Mouse (Mus musculus) myocyte (in vitro differentiated cells): ENCODE data around the gene Vamp8. TPM values are rescaled to one million over a fixed set of nuclear protein-coding genes. Genes with fewer than 3 reads are reported as not detected.

Experiments
- H3K27me3 ChIP-seq: one replicate; pipeline ENCODE4 v1.6.1; 2011; ENCODE audit not compliant: control insufficient read depth, insufficient read depth, insufficient read length
- H3K36me3 ChIP-seq: one replicate; pipeline ENCODE4 v1.6.1; 2011; ENCODE audit not compliant: control insufficient read depth, insufficient read depth
- H3K4me2 ChIP-seq: one replicate; pipeline ENCODE4 v1.6.1; 2011; ENCODE audit warnings: low read depth, control low read depth
- H3K4me3 ChIP-seq: one replicate; pipeline ENCODE4 v1.5.1; 2011; ENCODE audit warnings: mild to moderate bottlenecking, control low read depth, moderate library complexity
- H3K79me2 ChIP-seq: one replicate; pipeline ENCODE4 v1.6.1; 2011; ENCODE audit not compliant: control insufficient read depth, insufficient read depth
- H3ac ChIP-seq: one replicate; pipeline ENCODE4 v1.6.1; 2011; ENCODE audit not compliant: control insufficient read depth, insufficient read length
- CEBPB ChIP-seq: IDR thresholded peaks from 2 replicates; pipeline ENCODE4 v1.6.1; 2011; ENCODE audit warnings: mild to moderate bottlenecking, moderate library complexity; ENCODE audit not compliant: poor library complexity, insufficient read depth, severe bottlenecking
- E2F4 ChIP-seq: IDR thresholded peaks from one replicate; pipeline ENCODE4 v1.6.1; 2011; ENCODE audit warnings: mild to moderate bottlenecking, control low read depth, moderate library complexity; ENCODE audit not compliant: insufficient read depth
- MAX ChIP-seq: IDR thresholded peaks from one replicate; pipeline ENCODE4 v1.6.1; 2011; ENCODE audit warnings: low read depth, mild to moderate bottlenecking, control low read depth
- MYOD1 ChIP-seq, 3 experiments: IDR thresholded peaks; one replicate each; pipeline ENCODE4 v1.6.1; 2011; ENCODE audit warnings: control low read depth in 2 of 3, low read depth in 2 of 3, mild to moderate bottlenecking in 2 of 3, moderate library complexity in 1 of 3; ENCODE audit not compliant: insufficient read length in 2 of 3, control insufficient read depth in 1 of 3
- MYOG ChIP-seq, 3 experiments: IDR thresholded peaks; one replicate each; pipeline ENCODE4 v1.6.1; 2011; ENCODE audit warnings: control low read depth in 2 of 3, low read depth in 2 of 3, mild to moderate bottlenecking in 2 of 3; ENCODE audit not compliant: insufficient read length in 2 of 3, control insufficient read depth in 1 of 3, insufficient read depth in 1 of 3
- POLR2A ChIP-seq: IDR thresholded peaks from one replicate; pipeline ENCODE4 v1.6.1; 2011; ENCODE audit warnings: low read depth, mild to moderate bottlenecking, control low read depth, moderate library complexity; ENCODE audit not compliant: insufficient read length
- POLR2AphosphoS2 ChIP-seq: IDR thresholded peaks from one replicate; pipeline ENCODE4 v1.6.1; 2011; ENCODE audit warnings: low read depth, control low read depth; ENCODE audit not compliant: insufficient read length
- REST ChIP-seq: IDR thresholded peaks from one replicate; pipeline ENCODE4 v1.6.1; 2011; ENCODE audit warnings: mild to moderate bottlenecking, control low read depth, moderate library complexity; ENCODE audit not compliant: insufficient read depth, insufficient read length
- SRF ChIP-seq: IDR thresholded peaks from one replicate; pipeline ENCODE4 v1.6.1; 2011; ENCODE audit warnings: low read depth; ENCODE audit not compliant: control insufficient read depth, insufficient read length
- TCF12 ChIP-seq: IDR thresholded peaks from one replicate; pipeline ENCODE4 v1.6.1; 2011; ENCODE audit warnings: mild to moderate bottlenecking, control low read depth; ENCODE audit not compliant: poor library complexity, insufficient read depth, severe bottlenecking
- TCF3 ChIP-seq: IDR thresholded peaks from one replicate; pipeline ENCODE4 v1.6.1; 2011; ENCODE audit warnings: low read depth, control low read depth; ENCODE audit not compliant: insufficient read length
- USF1 ChIP-seq: IDR thresholded peaks from one replicate; pipeline ENCODE4 v1.6.1; 2011; ENCODE audit warnings: low read depth, mild to moderate bottlenecking, control low read depth, moderate library complexity
- polyA plus RNA-seq: library from polyadenylated mRNA; unstranded; fragments of >200 nt; fragmentation: generic; extraction: Trizol; gene quantifications from one replicate; pipeline ENCODE4 v1.2.1, GENCODE M21; 2012; ENCODE audit warnings: missing spikeins

Vamp8 gene
- polyA plus RNA-seq, 1 experiment = 107 TPM

DNA sequence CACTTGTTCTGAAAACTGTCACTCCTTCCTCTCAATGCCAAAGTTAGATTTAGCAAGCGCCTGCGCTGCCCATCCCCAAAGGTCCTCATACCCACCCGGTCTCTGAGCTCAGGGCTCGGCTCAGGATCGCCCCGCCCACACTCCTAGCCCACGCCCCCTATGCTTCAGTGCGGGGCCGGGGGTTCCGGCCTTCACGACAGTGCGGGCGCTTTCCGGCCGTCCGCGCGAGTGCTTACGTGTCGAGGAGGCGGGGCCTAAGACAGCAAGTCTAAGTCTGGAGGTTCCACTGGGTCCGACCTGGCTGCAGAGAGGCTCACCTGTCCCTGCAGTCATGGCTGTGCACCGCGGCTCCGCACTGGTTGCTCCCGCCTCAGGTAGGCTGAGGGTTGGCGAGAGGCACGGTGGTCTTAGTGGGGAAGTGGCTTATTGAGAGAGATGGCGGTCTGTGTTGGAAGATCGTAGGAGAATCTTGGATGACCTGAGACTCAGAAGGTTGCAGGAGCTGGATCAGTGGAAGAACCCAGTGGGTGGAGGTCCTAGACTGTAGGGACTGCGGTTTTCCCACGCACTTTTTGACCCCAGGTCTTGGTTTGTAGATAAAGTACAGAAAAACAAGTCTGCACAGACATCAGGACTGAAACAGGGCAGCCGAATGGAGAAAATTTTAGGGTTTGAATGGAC, 23.7 kb upstream of the Vamp8 start, which contains the start of gene Ggcx:
Ggcx (plus strand) TSS at position 233 of the 681 bp plus-strand sequence.
- H3K4me2 ChIP-seq = peak within 1 kb of the TSS; percentile 96
- no peaks in the 10 kb centered on the region for H3K27me3 ChIP-seq
- H3K36me3 ChIP-seq = peaks cover 4% of the 10 kb centered on the region
- TF ChIP-seq POLR2A = peak; percentile 90
- TF ChIP-seq SRF = peak; percentile 32
- TF ChIP-seq POLR2AphosphoS2 = peak; percentile 88
- TF ChIP-seq TCF12 = no peak
- TF ChIP-seq MYOD1 (IDR thresholded peaks at IDR 0.05; ENCODE audit: control insufficient read depth in 1 of 3, insufficient read length in 2 of 3, low read depth in 2 of 3) = peak in 1 of 3 experiments; percentile 32
- TF ChIP-seq MYOG (IDR thresholded peaks at IDR 0.05; ENCODE audit: control insufficient read depth in 1 of 3, insufficient read depth in 1 of 3, insufficient read length in 2 of 3, low read depth in 2 of 3) = no peak
- TF ChIP-seq MAX = no peak
- TF ChIP-seq TCF3 = no peak
- TF ChIP-seq REST = no peak
- TF ChIP-seq USF1 = no peak
- peak within 1 kb of the TSS; percentile 26 for H3ac ChIP-seq
- peaks cover 23% of the 10 kb centered on the region for H3K79me2 ChIP-seq
- H3K4me3 ChIP-seq = peak within 1 kb of the TSS; percentile 67

DNA sequence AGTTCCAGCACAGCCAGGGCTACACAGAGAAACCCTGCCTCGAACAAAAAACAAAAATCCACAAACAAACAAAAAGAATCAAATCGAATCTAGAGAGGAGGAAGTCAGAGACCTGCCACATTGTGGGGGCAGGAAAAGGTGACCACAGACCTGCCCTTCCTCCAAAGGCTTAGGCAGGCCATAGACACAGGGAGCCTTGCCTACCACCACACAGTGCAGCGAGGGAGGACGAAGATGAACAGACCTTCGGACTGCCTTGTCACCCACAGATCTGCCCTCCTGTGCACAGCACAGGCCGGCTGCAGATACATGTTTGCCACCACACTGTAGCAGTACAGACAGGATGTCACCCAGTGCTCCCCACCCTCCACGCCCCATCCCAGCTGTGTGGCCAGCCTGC, 20.0 kb upstream of the Vamp8 start:
- no peaks in the 10 kb centered on the region for H3K36me3 ChIP-seq
- no peak for TF ChIP-seq REST
- TF ChIP-seq MYOG (IDR thresholded peaks at IDR 0.05; ENCODE audit: control insufficient read depth in 1 of 3, insufficient read depth in 1 of 3, insufficient read length in 2 of 3, low read depth in 2 of 3) = peak in 1 of 3 experiments; percentile 19
- TF ChIP-seq MAX = no peak
- TF ChIP-seq MYOD1 (IDR thresholded peaks at IDR 0.05; ENCODE audit: control insufficient read depth in 1 of 3, insufficient read length in 2 of 3, low read depth in 2 of 3) = no peak
- peaks cover 10% of the 10 kb centered on the region for H3K79me2 ChIP-seq
- no peak overlapping the region for H3K4me2 ChIP-seq
- H3K4me3 ChIP-seq = no peak overlapping the region
- H3ac ChIP-seq = no peak overlapping the region
- H3K27me3 ChIP-seq = no peaks in the 10 kb centered on the region

- TF ChIP-seq POLR2A = no peak
- no peak for TF ChIP-seq CEBPB
- no peak for TF ChIP-seq POLR2AphosphoS2
- no peak for TF ChIP-seq E2F4
- no peak for TF ChIP-seq REST
- TF ChIP-seq MAX = no peak
- no peak for TF ChIP-seq TCF12
- no peak for TF ChIP-seq SRF
- TF ChIP-seq USF1 = no peak
- TF ChIP-seq TCF3 = no peak
- TF ChIP-seq MYOG (IDR thresholded peaks at IDR 0.05; ENCODE audit: control insufficient read depth in 1 of 3, insufficient read depth in 1 of 3, insufficient read length in 2 of 3, low read depth in 2 of 3) = no peak
- no peak for TF ChIP-seq MYOD1 (IDR thresholded peaks at IDR 0.05; ENCODE audit: control insufficient read depth in 1 of 3, insufficient read length in 2 of 3, low read depth in 2 of 3)
- Histone ChIP-seq H3K36me3 (no peaks in the 10 kb centered on the region), H3ac (no peak overlapping the region), H3K4me3 (no peak overlapping the region), H3K79me2 (peaks cover 5% of the 10 kb centered on the region), H3K4me2 (no peak overlapping the region), H3K27me3 (no peaks in the 10 kb centered on the region)
These were observed 19.5 kb upstream of the Vamp8 start for GRCm38 (mm10) chr6:72410003-72410402.

DNA sequence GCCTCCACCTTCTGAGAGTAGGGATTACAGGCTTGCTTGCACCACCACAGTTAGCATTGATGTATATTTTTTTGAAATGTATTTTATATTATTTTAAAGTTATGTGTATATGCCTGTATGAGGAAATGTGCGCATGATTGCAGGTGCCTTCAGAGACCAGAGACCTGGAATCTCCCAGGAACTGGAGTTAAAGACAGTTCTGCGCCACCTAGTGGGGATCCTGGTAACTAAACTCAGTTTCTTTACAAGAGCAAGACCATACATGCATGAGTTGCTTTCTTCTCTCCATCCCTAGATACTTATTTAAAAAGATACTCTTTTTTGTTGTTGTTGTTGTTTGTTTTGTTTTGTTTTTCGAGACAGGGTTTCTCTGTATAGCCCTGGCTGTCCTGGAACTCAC, 19.1 kb upstream of the Vamp8 start:
- Histone ChIP-seq H3K27me3 (no peaks in the 10 kb centered on the region), H3K79me2 (peaks cover under 1% of the 10 kb centered on the region), H3K36me3 (no peaks in the 10 kb centered on the region), H3K4me2 (no peak overlapping the region), H3K4me3 (no peak overlapping the region), H3ac (no peak overlapping the region)
- TF ChIP-seq SRF = no peak
- no peak for TF ChIP-seq TCF3
- TF ChIP-seq POLR2AphosphoS2 = no peak
- no peak for TF ChIP-seq REST
- TF ChIP-seq MAX = no peak
- no peak for TF ChIP-seq TCF12
- no peak for TF ChIP-seq USF1
- TF ChIP-seq E2F4 = no peak
- TF ChIP-seq POLR2A = no peak
- TF ChIP-seq CEBPB = no peak
- TF ChIP-seq MYOG (IDR thresholded peaks at IDR 0.05; ENCODE audit: control insufficient read depth in 1 of 3, insufficient read depth in 1 of 3, insufficient read length in 2 of 3, low read depth in 2 of 3) = no peak
- no peak for TF ChIP-seq MYOD1 (IDR thresholded peaks at IDR 0.05; ENCODE audit: control insufficient read depth in 1 of 3, insufficient read length in 2 of 3, low read depth in 2 of 3)

GRCm38 (mm10) chr6:72407119-72407518, 16.6 kb upstream of the Vamp8 start:
- H3K79me2 ChIP-seq = no peaks in the 10 kb centered on the region
- H3K4me3 ChIP-seq = no peak overlapping the region
- TF ChIP-seq MYOD1 (IDR thresholded peaks at IDR 0.05; ENCODE audit: control insufficient read depth in 1 of 3, insufficient read length in 2 of 3, low read depth in 2 of 3) (no peak), E2F4 (no peak), TCF3 (no peak), MYOG (IDR thresholded peaks at IDR 0.05; ENCODE audit: control insufficient read depth in 1 of 3, insufficient read depth in 1 of 3, insufficient read length in 2 of 3, low read depth in 2 of 3) (peak in 1 of 3 experiments; percentile 18), USF1 (no peak), TCF12 (no peak), REST (no peak), CEBPB (no peak), POLR2AphosphoS2 (no peak)
- no peak overlapping the region for H3K4me2 ChIP-seq
- H3K36me3 ChIP-seq = no peaks in the 10 kb centered on the region
- no peaks in the 10 kb centered on the region for H3K27me3 ChIP-seq
- H3ac ChIP-seq = no peak overlapping the region
